Comparison of ENCODE assay signal across 8 mouse cellular contexts in genomic region chr1:135794216-135795134, GRCm38 (mm10). TPM values are rescaled to one million over a fixed set of nuclear protein-coding genes. Genes with fewer than 3 reads are reported as not detected.
A peak's percentile ranks its signal among the peaks of the same experiment; 100 is the strongest.
DNase-seq lines count a peak whose midpoint lies in the region; ATAC-seq lines count a peak whose summit lies in the region.
"Had no signal": no experiment of that assay in that cellular context is flagged by ENCODE, and none has a peak within 500 bp of the region (broad histone marks: within the 10 kb centered on the region; RNA-seq: fewer than 3 reads in every experiment).

No protein-coding gene starts in this region.

- peaks cover 34% of the 10 kb centered on the region for H3K4me1 ChIP-seq in intestine, embryonic 15.5 days (replicated peaks)
- peaks cover 43% of the 10 kb centered on the region for H3K4me1 ChIP-seq in midbrain, embryonic 10.5 days

- peak; percentile 64 for DNase-seq in MN1 (ENCODE audit: low spot score)
- peak; percentile 36 for DNase-seq in embryo, embryonic 9.5 days (ENCODE audit: extremely low spot score)
- peak; percentile 60 for DNase-seq in midbrain, embryonic 10.5 days (ENCODE audit: low spot score)
- DNase-seq in B cell, adult 2 months: no peak
- no peak for DNase-seq in cerebellum, postnatal 14 days
- DNase-seq in adrenal gland, adult 18-20 months (ENCODE audit: low spot score in 2 of 2): no peak

- no peaks in the 10 kb centered on the region for H3K27me3 ChIP-seq in intestine, embryonic 15.5 days (replicated peaks)
- H3K27me3 ChIP-seq in midbrain, embryonic 10.5 days (ENCODE audit: low read depth, poor library complexity, severe bottlenecking): peaks cover 73% of the 10 kb centered on the region

- ATAC-seq in intestine, embryonic 15.5 days: peak; percentile 71

- H3K4me2 ChIP-seq in intestine, embryonic 15.5 days (replicated peaks): peak overlapping the region; percentile 72

- 19% methylated on average over 20 of the region's 20 CpGs for WGBS in intestine, embryonic 15.5 days
- 34% methylated on average over 20 of the region's 20 CpGs for WGBS in midbrain, embryonic 10.5 days

- peak overlapping the region; percentile 48 for H3K9ac ChIP-seq in intestine, embryonic 15.5 days

- peak overlapping the region; percentile 91 for H3K27ac ChIP-seq in intestine, embryonic 15.5 days
- H3K27ac ChIP-seq in midbrain, embryonic 10.5 days (replicated peaks): peak overlapping the region; percentile 79

- H3K4me3 ChIP-seq in intestine, embryonic 15.5 days (replicated peaks): peak overlapping the region; percentile 29
- peak overlapping the region; percentile 46 for H3K4me3 ChIP-seq in midbrain, embryonic 10.5 days

- H3K36me3 ChIP-seq in intestine, embryonic 15.5 days: no peaks in the 10 kb centered on the region
- no peaks in the 10 kb centered on the region for H3K36me3 ChIP-seq in midbrain, embryonic 10.5 days

- no peaks in the 10 kb centered on the region for H3K9me3 ChIP-seq in intestine, embryonic 15.5 days
- H3K9me3 ChIP-seq in midbrain, embryonic 10.5 days (replicated peaks): no peaks in the 10 kb centered on the region

RNA-seq across cellular contexts. Expression of gene Tnni1, which starts 15.2 kb away (rescaled TPM):
- polyA plus RNA-seq in intestine, embryonic 15.5 days (2015; fragmentation: Nextera tagmentation; extraction: Ambion mirVana): 5.4 and 8.3 TPM in 2 replicates
- 0.72 and 0.78 TPM in 2 replicates for polyA plus RNA-seq in midbrain, embryonic 10.5 days (2016; fragmentation: Nextera tagmentation; extraction: Ambion mirVana)
- under 1 TPM in 1 of 2 experiments, not detected in 1; 0.26 TPM for total RNA-seq in adrenal gland, adult 18-20 months (2021)
- total RNA-seq: neutrophil, adult 5-6 weeks had no signal

RNA-seq across cellular contexts. Expression of gene Lad1, which starts 23.9 kb away (rescaled TPM):
- polyA plus RNA-seq in intestine, embryonic 15.5 days (2015; fragmentation: Nextera tagmentation; extraction: Ambion mirVana): 179 and 196 TPM in 2 replicates
- polyA plus RNA-seq in midbrain, embryonic 10.5 days (2016; fragmentation: Nextera tagmentation; extraction: Ambion mirVana): 0.15 and 0.59 TPM in 2 replicates
- under 1 TPM in 1 of 2 experiments, not detected in 1; 0.33 TPM for total RNA-seq in adrenal gland, adult 18-20 months (2021)

RNA-seq across cellular contexts. Expression of gene Phlda3, which starts 28.6 kb away (rescaled TPM):
- 44.5 and 44.6 TPM in 2 replicates for polyA plus RNA-seq in intestine, embryonic 15.5 days (2015; fragmentation: Nextera tagmentation; extraction: Ambion mirVana)
- polyA plus RNA-seq in midbrain, embryonic 10.5 days (2016; fragmentation: Nextera tagmentation; extraction: Ambion mirVana): 20.4 and 22.8 TPM in 2 replicates
- total RNA-seq in adrenal gland, adult 18-20 months (2021): 100 to 1,000 TPM in 1 of 2 experiments, 10 to 100 TPM in 1; 35.0 to 166 TPM

RNA-seq across cellular contexts. Expression of gene Tnnt2, which starts 41.7 kb away (rescaled TPM):
- polyA plus RNA-seq in intestine, embryonic 15.5 days (2015; fragmentation: Nextera tagmentation; extraction: Ambion mirVana): 16.4 and 17.4 TPM in 2 replicates
- polyA plus RNA-seq in midbrain, embryonic 10.5 days (2016; fragmentation: Nextera tagmentation; extraction: Ambion mirVana): 0.70 and 0.74 TPM in 2 replicates
- 1 to 10 TPM; 1.3 to 2.2 TPM for total RNA-seq in adrenal gland, adult 18-20 months (2021)
- total RNA-seq: neutrophil, adult 5-6 weeks had no signal

Comparison
In these comparisons a context has a peak if more than half of its experiments do, and no peak if none do; other contexts are left out.
1. DNase-seq: peak in MN1 (single experiment), embryo, embryonic 9.5 days (single experiment) and midbrain, embryonic 10.5 days (single experiment); none in B cell, adult 2 months (0 of 2), cerebellum, postnatal 14 days (0 of 2) and adrenal gland, adult 18-20 months (0 of 2).
2. RNA of gene Lad1, which starts 23.9 kb away (polyA plus RNA-seq): 179 to 196 TPM in intestine, embryonic 15.5 days; 0.15 to 0.59 TPM in midbrain, embryonic 10.5 days; every median in the first group is over 100 times any median in the second.